Mouse (Mus musculus): ENCODE data around the gene Kcnmb1.

The Kcnmb1 gene

GRCm38 (mm10) chr11:33937641-33938040 lies 25.2 kb upstream of the Kcnmb1 start:
- ChIA-PET POLR2A (no interaction called here), CTCF (interaction anchor here in 2 of 4 experiments (1.1 to 1.3 kb wide), 2 partner anchors 212 kb away, joined by 3 read pairs; no protein-coding TSS in a partner anchor)

- POLR2A ChIA-PET, result interaction anchor here in 2 of 4 experiments (0.5 to 2.3 kb wide), 3 partner anchors 12 to 116 kb away, joined by 3 to 6 read pairs (median 3); no protein-coding TSS in a partner anchor
- CTCF ChIA-PET, result interaction anchor here in 3 of 4 experiments (1.0 to 2.2 kb wide), 5 partner anchors 12 to 213 kb away, joined by 3 to 9 read pairs (median 6); no protein-coding TSS in a partner anchor
Measured at GRCm38 (mm10) chr11:33938561-33939274, 24.1 kb upstream of the Kcnmb1 start.

GRCm38 (mm10) chr11:33939456-33940113 lies 23.2 kb upstream of the Kcnmb1 start:
- POLR2A ChIA-PET, result interaction anchor here in 2 of 4 experiments (1.2 to 2.3 kb wide), 2 partner anchors 11 kb away, joined by 4 to 6 read pairs; no protein-coding TSS in a partner anchor
- CTCF ChIA-PET, result interaction anchor here (0.6 to 2.2 kb wide), 6 partner anchors 11 to 214 kb away, joined by 3 to 9 read pairs (median 4); no protein-coding TSS in a partner anchor

- CTCF ChIA-PET, result interaction anchor here (0.6 to 2.4 kb wide), 13 partner anchors 8 to 1769 kb away, joined by 3 to 17 read pairs (median 8); partner anchors contain the start of gene Kcnip1 (in 1 of the 4)
Measured at GRCm38 (mm10) chr11:33943565-33943964, 19.2 kb upstream of the Kcnmb1 start.

GRCm38 (mm10) chr11:33944067-33944785 lies 18.6 kb upstream of the Kcnmb1 start:
- ChIA-PET CTCF (interaction anchor here (0.6 to 2.4 kb wide), 31 partner anchors 9 to 1769 kb away, joined by 3 to 17 read pairs (median 4); partner anchors contain the start of genes Foxi1 (in 1 of the 4), Kcnip1 (in 1 of the 4) and Kcnmb1 (in 1 of the 4)), POLR2A (interaction anchor here in 3 of 4 experiments (0.6 to 1.6 kb wide), 7 partner anchors 9 to 321 kb away, joined by 3 to 8 read pairs (median 4); partner anchors contain the start of gene Kcnip1 (in 1 of the 3))

More at GRCm38 (mm10) chr11:33943565-33943964, 19.2 kb upstream of the Kcnmb1 start:
- POLR2A ChIA-PET, result interaction anchor here in 2 of 4 experiments (0.7 to 1.6 kb wide), 2 partner anchors 8 to 21 kb away, joined by 5 read pairs; no protein-coding TSS in a partner anchor

GRCm38 (mm10) chr11:33944786-33945328 lies 18.0 kb upstream of the Kcnmb1 start:
- ChIA-PET CTCF (interaction anchor here (0.6 to 2.4 kb wide), 28 partner anchors 9 to 847 kb away, joined by 3 to 17 read pairs (median 4); partner anchors contain the start of genes Foxi1 (in 1 of the 4), Kcnip1 (in 1 of the 4) and Kcnmb1 (in 1 of the 4)), POLR2A (interaction anchor here in 3 of 4 experiments (0.9 to 1.6 kb wide), 5 partner anchors 9 to 64 kb away, joined by 3 to 8 read pairs (median 4); partner anchors contain the start of gene Kcnip1 (in 1 of the 3))

GRCm38 (mm10) chr11:33946501-33946900 lies 16.3 kb upstream of the Kcnmb1 start:
- ChIA-PET CTCF (no interaction called here), POLR2A (interaction anchor here in 1 of 4 experiments (1.0 kb wide), 1 partner anchor 10 kb away, joined by 3 read pairs; no protein-coding TSS in a partner anchor)

- CTCF ChIA-PET, result interaction anchor here in 3 of 4 experiments (0.8 to 1.5 kb wide), 4 partner anchors 8 to 58 kb away, joined by 3 to 6 read pairs (median 4); no protein-coding TSS in a partner anchor
- POLR2A ChIA-PET, result interaction anchor here in 3 of 4 experiments (0.6 to 1.8 kb wide), 8 partner anchors 11 to 414 kb away, joined by 3 to 6 read pairs (median 4); no protein-coding TSS in a partner anchor
Measured at GRCm38 (mm10) chr11:33951155-33951554, 11.7 kb upstream of the Kcnmb1 start.

GRCm38 (mm10) chr11:33951684-33952625 lies 10.9 kb upstream of the Kcnmb1 start:
- ChIA-PET CTCF (interaction anchor here in 2 of 4 experiments (0.6 to 1.5 kb wide), 2 partner anchors 57 to 1963 kb away, joined by 4 to 5 read pairs; no protein-coding TSS in a partner anchor), POLR2A (interaction anchor here in 3 of 4 experiments (1.0 to 1.8 kb wide), 6 partner anchors 12 to 414 kb away, joined by 3 to 6 read pairs (median 4); no protein-coding TSS in a partner anchor)

GRCm38 (mm10) chr11:33955982-33956381 lies 6.8 kb upstream of the Kcnmb1 start:
- POLR2A ChIA-PET, result interaction anchor here in 1 of 4 experiments (1.0 kb wide), 1 partner anchor 10 kb away, joined by 3 read pairs; no protein-coding TSS in a partner anchor
- CTCF ChIA-PET, result interaction anchor here in 2 of 4 experiments (0.6 to 1.7 kb wide), 3 partner anchors 12 to 22 kb away, joined by 3 to 6 read pairs (median 4); no protein-coding TSS in a partner anchor

- ChIA-PET CTCF (interaction anchor here in 1 of 4 experiments (0.6 to 1.7 kb wide), 2 partner anchors 13 to 22 kb away, joined by 4 to 6 read pairs; no protein-coding TSS in a partner anchor), POLR2A (interaction anchor here in 1 of 4 experiments (0.7 to 1.0 kb wide), 2 partner anchors 10 to 80 kb away, joined by 3 read pairs; no protein-coding TSS in a partner anchor)
Measured at GRCm38 (mm10) chr11:33956623-33957022, 6.2 kb upstream of the Kcnmb1 start.

- ChIA-PET CTCF (interaction anchor here in 1 of 4 experiments (0.6 to 1.7 kb wide), 2 partner anchors 14 to 45 kb away, joined by 4 to 6 read pairs; no protein-coding TSS in a partner anchor), POLR2A (no interaction called here)
Measured at GRCm38 (mm10) chr11:33957595-33957994, 5.2 kb upstream of the Kcnmb1 start.

- CTCF ChIA-PET, result interaction anchor here in 2 of 4 experiments (0.7 to 1.6 kb wide), 5 partner anchors 8 to 228 kb away, joined by 3 to 6 read pairs (median 4); no protein-coding TSS in a partner anchor
- POLR2A ChIA-PET, result interaction anchor here in 1 of 4 experiments (0.6 kb wide), 1 partner anchor 44 kb away, joined by 4 read pairs; no protein-coding TSS in a partner anchor
Measured at GRCm38 (mm10) chr11:33958713-33959112, 4.1 kb upstream of the Kcnmb1 start.

GRCm38 (mm10) chr11:33962178-33962577 lies 635 bp upstream of the Kcnmb1 start:
- ChIA-PET POLR2A (no interaction called here), CTCF (no interaction called here)

- CTCF ChIA-PET, result interaction anchor here in 1 of 4 experiments (0.6 kb wide), 1 partner anchor 34 kb away, joined by 3 read pairs; no protein-coding TSS in a partner anchor
- POLR2A ChIA-PET, result no interaction called here
Measured at GRCm38 (mm10) chr11:33965380-33965779, 2.6 kb downstream of the Kcnmb1 start.

GRCm38 (mm10) chr11:33967708-33968107 lies 4.9 kb downstream of the Kcnmb1 start:
- POLR2A ChIA-PET, result interaction anchor here in 1 of 4 experiments (0.6 kb wide), 1 partner anchor 804 kb away, joined by 6 read pairs; no protein-coding TSS in a partner anchor

More at GRCm38 (mm10) chr11:33967708-33968107, 4.9 kb downstream of the Kcnmb1 start:
- CTCF ChIA-PET, result no interaction called here
